Mouse (Mus musculus) frontal cortex, adult 2 months (tissue): Measurements from ENCODE around the gene Pced1b. TPM values are rescaled to one million over a fixed set of nuclear protein-coding genes. Genes with fewer than 3 reads are reported as not detected.
"Not testable (repeated sequence)": the region's sequence is repeated elsewhere in the genome, so short reads cannot be mapped to it uniquely, and the experiment has no call there.

Experiments used
- DNase-seq, 2 experiments: peaks; one replicate each; pipeline ENCODE4 v3.0.0; 2022; ENCODE audit warnings: low spot score in 1 of 2; ENCODE audit errors: extremely low spot score in 1 of 2
- polyA plus RNA-seq: library from polyadenylated mRNA; depleted of rRNA; stranded (reverse); fragments of >200 nt; gene quantifications from 2 replicates; pipeline ENCODE4 v1.2.3, GENCODE M21; 2012

Gene Pced1b
- polyA plus RNA-seq, 1 experiment, result 14.4 TPM

DNA sequence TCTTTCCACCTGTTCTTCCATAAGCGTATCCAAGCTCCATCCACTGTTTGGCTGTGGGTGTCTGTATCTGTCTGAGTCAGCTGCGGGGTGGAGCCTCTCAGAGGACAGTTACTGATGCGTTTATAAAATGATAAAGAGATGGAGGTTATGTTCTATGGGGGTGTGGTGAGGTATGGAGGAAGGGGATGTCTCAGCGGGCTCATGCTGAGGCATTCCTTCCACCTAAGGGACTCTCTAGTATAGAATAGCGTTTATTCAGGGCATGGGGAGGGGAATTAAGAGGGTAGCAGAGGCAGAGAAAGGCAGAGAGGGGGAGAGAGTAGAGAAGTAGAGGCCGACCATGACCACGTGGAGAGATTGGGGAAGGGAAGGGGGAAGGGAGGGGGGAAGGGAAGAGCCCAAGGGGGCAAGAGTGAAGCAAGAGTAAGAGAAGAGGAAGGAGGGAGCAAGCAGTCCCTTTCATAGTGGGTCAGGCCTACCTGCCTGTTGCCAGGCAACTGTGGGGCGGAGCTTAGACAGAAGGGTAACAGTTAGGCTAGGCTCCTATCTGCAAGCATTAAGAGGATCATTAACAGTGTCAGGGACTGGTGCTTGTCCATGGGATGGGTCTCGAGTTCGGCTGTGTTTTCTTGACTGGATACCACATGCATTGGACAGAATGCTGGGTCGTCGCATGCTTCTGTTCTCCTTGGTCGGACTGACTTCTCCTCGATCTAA lies 90.9 kb downstream of the Pced1b start:
- no peak for DNase-seq

DNA sequence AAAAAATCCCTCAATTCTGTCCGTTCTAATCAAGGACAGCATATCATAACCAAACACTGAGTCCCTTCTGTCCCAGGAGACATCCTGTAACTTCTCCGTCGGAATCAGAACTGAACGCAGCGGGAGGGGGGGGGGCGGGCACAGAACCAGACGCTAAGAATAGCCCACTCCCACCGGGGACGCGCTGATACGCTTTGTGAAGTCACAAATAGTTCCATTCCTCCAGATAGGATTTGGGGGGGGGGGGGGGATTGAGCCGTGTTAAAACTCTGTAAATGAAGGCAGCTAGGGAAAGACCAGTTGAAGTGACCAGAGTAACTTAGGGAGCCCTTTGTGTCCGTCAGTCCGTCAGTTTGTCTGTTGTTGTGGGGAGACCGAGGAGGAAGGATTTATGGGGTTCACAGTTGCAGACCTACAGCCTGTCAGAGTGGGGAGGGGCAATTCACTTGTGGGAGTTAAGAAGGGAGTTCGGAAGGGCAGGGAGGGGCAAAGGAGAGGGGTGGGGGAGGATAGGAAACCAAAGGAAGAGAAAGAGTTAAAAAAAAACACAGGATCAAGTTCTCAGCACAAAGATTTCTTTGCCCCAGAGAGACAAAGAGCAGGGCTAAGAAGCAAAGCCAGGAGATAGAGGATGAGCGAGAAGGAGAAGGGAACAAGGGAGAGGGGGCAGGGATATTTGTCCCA lies 91.6 kb downstream of the Pced1b start:
- DNase-seq, result no peak

GRCm38 (mm10) chr15:97342336-97342735 lies 95.4 kb downstream of the Pced1b start:
- DNase-seq, result no peak

GRCm38 (mm10) chr15:97342945-97343344 lies 96.0 kb downstream of the Pced1b start:
- DNase-seq, result peak in 1 of 2 experiments; percentile 15

DNA sequence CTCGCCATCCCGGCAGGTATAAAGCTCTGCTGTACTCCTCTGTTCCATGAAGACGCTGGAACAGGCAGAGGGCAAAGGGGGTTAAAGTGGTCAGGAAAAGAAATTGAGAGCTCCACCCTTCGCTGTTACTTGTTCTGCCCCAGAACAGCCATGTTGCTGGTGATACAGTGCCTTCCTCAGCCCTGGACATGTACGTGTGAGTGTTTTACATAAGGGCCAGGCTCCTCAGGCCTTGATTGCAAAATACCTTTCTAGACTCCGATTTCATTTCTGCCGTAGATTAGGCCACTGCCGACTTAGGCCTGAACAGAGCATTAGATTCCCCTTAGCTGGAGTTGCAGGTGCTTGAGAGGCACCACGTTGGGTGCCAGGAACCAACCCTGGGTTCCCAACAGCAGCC lies 97.0 kb downstream of the Pced1b start:
- DNase-seq, result no peak

GRCm38 (mm10) chr15:97345110-97345509 lies 98.2 kb downstream of the Pced1b start:
- DNase-seq, result no peak

- DNase-seq, result no peak
Measured at GRCm38 (mm10) chr15:97345917-97346316, 99.0 kb downstream of the Pced1b start.

GRCm38 (mm10) chr15:97346413-97346812 lies 99.5 kb downstream of the Pced1b start:
- no peak for DNase-seq

- no peak for DNase-seq
Measured at GRCm38 (mm10) chr15:97346897-97347296, 100.0 kb downstream of the Pced1b start.

DNA sequence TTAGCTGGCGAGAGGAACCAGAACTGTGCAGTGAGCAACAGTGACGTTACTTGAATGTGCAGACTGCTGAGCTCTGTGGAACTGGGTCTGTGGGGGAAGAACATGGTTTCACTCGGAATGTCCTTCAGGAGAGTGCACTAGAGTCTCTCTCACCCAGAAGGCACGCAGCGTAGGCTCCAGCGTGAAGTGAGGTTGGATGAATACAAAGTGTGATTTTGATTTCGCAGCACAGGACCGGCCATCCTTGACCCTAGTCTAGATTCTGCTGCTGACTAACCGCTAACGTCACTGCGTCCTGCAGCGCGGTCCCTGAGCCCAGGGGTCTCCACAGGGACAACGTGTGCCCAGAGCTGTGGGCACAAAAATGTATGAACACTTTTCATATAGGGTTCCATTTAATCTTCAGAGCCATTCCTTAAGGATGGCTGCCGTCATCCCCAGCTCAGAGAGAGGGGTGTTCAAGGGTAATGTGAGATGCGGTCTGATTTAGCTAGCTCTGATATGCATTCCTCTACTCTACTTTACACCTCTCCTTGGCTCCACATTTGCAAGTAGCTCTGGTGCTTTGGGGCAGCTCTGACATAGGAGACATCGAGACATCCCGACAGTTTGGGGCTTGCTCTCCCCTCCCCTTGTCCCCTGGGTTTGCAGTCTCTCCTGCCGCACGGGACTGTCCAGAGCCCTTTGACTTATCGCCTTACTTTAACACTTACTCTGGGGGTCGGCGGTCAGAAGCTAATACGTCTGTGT lies 101.8 kb downstream of the Pced1b start:
- DNase-seq, result no peak

DNA sequence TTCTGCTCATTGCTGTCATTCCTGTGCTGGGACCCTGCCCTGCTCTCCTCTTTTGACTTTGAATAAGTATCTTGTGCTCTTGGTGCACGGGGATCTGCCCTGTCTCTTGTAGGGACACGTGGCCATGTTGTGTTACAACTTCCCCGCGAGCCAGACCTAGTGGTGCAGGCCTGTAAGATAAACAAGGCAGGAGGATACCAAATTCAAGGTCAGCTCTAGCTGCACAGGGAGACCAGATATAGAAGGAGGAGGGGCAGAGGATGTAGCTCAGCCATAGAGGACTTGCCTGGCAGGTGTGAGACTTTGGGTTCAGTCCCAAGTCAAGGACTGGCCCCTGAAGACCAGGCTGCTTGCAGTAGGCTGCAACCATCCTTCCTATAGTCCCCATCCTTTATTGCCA lies 103.6 kb downstream of the Pced1b start:
- no peak for DNase-seq

- peak; percentile 3 to 27 for DNase-seq
Measured at GRCm38 (mm10) chr15:97351016-97351415, 104.1 kb downstream of the Pced1b start.

DNA sequence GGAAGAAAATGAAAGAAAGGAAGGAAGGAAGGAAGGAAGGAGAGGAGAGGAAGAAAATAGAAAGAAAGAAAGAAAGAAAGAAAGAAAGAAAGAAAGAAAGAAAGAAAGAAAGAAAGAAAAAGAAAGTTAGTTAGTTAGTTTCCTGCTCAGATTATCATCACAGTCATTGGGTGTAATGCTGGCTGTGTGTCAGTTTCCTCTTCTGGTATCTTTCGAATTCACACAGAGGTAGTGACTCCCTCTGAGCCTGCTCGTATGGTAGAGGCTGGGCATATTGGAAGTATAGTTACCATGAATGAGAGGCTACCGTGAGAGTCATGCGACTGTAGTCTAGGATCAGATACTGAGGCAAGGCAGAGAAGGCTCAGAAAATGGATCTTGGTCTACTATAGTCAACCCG lies 104.8 kb downstream of the Pced1b start:
- DNase-seq, result no peak

GRCm38 (mm10) chr15:97355676-97356303 lies 108.9 kb downstream of the Pced1b start:
- no peak for DNase-seq

- DNase-seq, result no peak
Measured at GRCm38 (mm10) chr15:97357016-97357415, 110.1 kb downstream of the Pced1b start.

DNA sequence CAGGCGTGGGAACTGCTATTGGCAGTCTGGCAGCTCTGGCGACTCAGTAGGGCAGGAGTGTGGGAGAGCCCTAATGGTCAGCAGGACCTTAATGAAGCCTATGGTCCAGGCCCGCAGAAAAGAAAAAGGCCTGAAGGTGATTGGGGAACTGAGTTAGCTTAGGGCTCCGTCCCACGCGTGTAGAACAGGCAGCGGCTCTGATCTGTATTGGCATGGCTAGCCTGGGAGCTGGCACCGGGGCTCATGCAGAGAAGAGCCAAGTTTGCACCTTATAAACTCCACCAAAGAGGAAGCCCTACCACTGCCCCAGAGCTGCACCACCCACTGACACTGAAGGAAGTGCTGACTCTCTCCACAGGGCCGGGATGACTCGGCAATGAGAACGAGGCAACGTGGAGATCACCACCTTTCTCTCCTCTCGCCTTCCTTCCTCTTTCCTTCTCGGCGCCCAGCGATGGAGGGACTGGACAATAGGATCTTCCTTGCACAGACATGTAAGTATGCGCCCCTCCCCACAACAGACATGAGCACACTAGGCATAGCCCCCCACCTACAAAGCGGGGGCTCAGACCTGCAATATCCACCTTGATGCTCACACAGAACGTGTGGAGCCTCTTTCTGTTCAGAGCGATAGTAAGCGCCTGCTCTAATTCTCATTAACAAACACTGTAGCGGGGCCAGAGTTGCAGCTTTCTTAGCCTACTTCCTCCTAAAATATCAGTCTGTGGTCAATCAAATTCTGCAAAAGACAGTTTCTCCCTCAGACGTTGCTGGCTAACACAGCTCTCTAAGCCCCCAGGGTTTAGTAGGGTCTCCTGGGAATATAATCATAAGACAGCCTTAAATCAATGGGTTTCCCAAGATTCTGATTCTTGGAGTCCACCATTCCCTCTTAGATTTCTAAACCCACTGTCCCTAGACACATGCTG lies 114.2 kb downstream of the Pced1b start:
- no peak for DNase-seq

GRCm38 (mm10) chr15:97361771-97362171 lies 114.9 kb downstream of the Pced1b start:
- DNase-seq, result no peak

- not testable (repeated sequence) for DNase-seq
Measured at GRCm38 (mm10) chr15:97364271-97364670, 117.4 kb downstream of the Pced1b start.

DNA sequence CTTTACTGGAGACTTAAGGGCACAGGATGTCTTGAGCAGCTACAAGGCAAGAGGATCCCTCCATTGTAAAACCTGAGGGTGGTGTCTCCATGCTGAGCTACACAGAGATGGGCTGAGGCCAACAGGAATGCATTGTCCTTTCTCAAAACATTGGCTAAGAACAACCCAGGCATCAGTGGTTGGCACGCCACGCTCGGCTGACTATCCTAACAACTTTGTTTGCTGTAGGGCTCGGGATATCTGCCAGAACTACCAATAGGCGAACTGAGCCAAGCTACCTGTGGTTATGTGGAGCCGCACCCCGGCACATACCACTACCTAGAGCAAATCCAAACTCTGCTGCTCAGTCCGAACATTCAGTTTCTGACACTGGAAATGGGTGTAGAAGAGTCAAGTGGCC lies 118.1 kb downstream of the Pced1b start:
- no peak for DNase-seq

DNA sequence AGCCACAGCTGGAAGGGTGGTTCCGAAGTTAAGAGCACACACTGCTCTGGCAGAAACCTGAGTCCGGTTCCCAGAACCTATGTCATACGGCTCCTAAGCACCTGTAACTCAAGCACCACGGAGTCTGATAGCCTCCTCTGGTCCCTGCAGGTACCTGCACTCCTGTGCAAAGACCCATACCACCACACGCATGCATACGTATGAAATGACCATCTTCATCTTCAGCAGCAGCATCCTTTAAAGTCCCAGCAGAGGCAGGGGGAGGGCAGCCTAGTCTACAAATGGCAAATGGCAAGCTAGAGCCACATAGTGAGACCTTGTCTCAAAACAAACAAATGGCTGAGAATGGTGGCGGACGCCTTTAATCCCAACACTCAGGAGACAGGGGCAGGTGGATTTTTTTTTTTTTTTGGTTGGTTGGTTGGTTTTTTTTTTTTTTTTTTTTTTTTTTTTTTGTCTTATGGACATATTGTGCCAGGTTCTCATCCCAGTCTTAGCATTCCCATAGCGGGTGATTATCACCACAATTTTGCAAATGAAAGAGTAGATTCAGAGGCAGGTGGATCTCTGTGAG lies 121.2 kb downstream of the Pced1b start:
- DNase-seq, result no peak
